Mouse (Mus musculus): ENCODE measurements around the gene Nipsnap3a.

Gene Nipsnap3a

DNA sequence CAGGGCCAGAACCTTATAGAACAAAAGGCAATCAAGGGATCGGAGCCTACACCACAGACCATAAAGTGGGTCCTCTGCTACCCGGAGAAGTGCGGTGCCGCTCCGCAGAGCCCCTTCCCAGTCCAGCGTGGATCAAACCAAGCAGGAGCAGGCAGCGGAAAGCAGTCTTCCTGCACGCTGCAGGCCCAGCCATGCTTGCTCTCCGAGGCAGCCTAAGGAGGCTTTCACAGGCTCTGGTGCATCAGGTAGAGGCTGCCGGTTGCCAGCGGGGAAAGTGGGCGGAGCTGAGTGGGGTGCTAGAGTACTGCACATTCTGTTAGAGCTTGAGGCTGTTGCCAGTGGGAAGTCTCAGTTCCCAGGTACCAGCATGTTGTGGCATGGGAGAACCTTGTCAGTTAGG is at the start of gene Nipsnap3a:
Gene Nipsnap3a, plus strand, starts transcription at position 25 of the 400 bp plus-strand sequence.
- no peak for DNase-seq (ENCODE audit: low spot score in 2 of 2)

DNA sequence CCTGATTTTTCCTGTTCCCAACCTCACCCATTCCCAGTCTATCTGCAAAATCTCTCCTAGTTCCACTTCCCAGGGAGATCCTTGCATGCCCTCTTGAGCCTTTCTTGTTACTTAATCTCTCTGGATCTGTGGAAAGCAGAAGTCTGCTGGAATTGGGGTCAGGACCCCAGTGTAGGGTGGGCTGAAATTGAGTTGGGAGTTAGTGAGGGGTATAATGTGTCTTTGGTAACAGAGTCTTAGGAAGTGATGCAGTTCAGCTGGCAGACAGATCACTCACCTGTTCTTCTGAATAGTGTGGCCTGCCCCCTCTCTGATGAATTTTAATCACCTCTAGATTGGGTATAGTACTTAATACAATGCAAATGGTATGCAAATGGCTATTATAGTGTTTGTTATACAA is 42.4 kb upstream of the Nipsnap3a start:
- DNase-seq (ENCODE audit: low spot score in 2 of 2), result no peak

DNA sequence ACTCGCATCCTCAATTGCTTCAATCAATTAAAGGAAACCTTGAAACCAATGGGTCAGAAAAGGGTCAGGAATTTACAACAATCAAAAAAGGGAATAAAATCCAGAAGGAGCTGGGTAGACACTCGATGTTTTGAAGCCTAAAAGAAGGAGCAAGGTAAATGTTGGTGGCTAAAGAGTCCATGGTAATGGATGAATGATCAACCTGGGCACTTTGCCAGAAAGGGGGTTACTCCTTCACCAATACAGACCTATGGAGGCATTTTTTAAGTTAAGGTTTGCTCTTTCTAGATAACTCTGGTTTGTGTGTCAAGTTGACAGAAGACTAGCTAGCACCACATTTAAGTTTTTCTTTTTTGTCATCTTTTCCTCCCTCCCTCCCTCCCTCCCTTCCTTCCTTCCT is 40.1 kb upstream of the Nipsnap3a start:
- no peak for DNase-seq (ENCODE audit: low spot score in 2 of 2)

DNA sequence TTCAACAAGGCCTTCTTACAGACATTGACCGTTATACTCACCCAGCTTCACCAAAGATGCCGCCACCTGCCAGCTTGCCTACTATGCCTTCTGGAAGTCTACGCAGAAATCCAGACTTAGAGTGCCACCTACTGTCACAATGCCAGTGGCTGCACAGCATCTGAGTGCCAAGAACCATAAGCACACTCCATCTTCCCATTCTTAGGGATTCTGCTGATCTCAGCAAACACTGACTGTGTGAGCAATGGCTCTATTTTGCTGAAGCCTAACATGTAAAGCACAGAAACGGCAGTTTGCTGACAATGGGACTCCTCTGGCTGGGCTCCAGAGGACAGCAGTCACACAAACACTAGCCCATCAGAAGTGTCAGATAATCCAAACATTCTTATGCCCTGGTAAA is 30.4 kb upstream of the Nipsnap3a start:
- peak; percentile 55 to 85 for DNase-seq (ENCODE audit: low spot score in 2 of 2)

DNA sequence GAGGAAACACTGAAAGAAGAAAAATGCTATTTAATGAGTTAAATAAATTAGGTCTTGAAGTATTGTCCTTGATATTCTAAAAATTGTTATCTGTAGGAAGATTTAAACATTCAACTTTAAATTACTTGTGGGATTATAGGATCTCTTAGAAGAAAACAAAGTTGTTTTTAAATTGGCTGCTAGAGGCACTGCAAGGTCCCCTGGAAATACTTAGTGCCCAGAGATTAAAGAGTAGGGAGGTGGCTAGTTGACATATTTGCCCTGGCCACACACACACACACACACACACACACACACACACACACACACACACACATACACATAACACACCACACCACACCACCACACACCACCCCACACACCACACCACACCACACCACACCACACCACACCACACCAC is 24.8 kb upstream of the Nipsnap3a start, which contains the start of gene Olfr270:
Gene Olfr270, plus strand, starts transcription at position 301 of the 400 bp plus-strand sequence.
- DNase-seq (ENCODE audit: low spot score in 2 of 2), result no peak

DNA sequence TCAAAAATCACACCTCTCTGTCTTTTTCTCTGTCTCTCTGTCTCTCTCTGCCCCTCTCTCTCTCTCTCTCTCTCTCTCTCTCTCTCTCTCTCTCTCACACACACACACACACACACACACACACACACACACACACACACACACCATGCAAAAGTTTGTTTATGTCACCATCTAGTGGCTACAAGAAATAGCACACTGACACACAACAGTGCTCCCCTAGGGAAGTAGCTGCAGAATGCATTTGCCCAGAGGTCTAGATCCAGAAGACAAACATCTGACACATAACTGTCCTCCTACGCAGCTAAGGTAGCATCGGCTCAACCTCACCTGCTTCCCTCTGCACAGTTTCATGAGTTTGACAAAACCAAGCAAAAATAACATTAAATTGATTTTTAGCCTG is 3.9 kb upstream of the Nipsnap3a start:
- DNase-seq (ENCODE audit: low spot score in 2 of 2), result peak in 1 of 2 experiments; percentile 17

DNA sequence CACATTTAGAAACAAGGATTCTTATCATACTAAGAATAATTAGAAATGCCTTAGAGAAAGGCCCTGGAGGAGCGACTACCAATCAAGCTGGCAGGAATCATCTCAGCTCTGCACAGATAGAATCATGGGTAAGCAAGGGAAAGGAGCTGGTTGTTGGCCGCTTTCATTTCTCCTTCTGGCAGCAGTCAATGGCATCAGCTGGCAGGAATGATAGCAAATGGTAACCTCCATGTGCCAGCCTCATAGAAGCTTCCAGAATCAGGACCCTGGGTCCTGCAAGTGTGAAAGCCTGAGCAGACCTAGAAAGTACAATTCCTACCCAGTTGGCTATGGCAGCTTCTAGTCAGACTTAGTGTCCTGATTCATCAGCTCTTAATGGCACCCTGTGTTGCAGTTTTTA is 2.8 kb upstream of the Nipsnap3a start:
- no peak for DNase-seq (ENCODE audit: low spot score in 2 of 2)

DNA sequence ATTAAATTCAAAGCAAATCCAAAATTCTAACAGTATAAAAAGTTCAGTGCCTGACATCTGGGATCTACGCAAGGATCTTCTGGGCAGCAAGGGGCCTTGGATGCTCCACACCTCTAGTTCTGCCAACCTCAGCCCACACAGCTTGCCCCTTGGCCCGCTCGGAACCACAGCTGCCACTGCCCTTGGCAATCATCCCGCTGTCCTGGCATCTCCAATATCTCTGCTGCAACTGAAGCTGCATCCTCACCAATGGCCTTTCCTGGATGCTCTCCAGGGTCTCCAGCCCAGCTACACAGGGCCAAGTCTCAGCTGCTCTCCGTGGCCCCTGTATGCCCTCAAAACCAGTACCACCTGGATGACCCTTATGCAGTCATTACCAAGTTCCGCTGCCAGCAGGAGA is 10.4 kb downstream of the Nipsnap3a start:
- no peak for DNase-seq (ENCODE audit: low spot score in 2 of 2)

DNA sequence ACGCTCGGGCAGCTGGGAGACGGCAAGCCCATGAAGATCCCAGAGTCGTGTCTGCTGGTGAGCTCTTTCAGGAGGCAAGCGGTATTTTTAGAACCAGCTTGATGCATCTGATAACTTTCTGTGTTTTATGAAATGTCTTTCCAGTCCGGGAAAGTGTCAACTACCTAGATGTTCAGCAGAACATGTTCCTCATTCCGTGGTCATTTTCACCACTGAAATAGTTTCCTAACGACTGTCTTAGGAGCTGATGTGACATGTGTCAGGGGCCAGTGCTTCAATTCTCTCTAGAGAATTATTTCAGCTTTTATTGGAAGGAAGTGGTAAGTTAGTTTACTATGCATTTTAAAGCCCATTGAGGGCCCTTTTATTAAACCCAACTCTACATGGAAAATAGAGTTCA is 11.1 kb downstream of the Nipsnap3a start:
- DNase-seq (ENCODE audit: low spot score in 2 of 2), result no peak

DNA sequence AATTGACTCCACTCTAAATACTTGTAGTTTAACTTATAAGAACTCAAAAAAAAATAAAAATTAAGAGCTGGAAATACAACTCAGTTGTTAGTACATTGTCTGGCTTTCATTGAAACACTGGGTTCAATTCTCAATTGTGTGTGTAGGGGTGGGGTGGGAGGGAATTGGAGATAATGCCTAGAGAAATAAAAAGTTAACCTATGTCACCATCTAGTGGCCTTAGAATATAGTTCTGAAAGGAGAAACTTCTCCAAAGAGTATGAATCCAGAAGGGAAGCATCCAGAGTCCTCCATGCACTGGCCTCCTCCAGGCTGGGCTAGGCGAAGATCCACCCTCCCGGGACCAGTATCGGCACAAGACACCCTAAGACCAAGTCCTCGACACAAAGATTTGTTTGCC is 20.1 kb downstream of the Nipsnap3a start:
- no peak for DNase-seq (ENCODE audit: low spot score in 2 of 2)

DNA sequence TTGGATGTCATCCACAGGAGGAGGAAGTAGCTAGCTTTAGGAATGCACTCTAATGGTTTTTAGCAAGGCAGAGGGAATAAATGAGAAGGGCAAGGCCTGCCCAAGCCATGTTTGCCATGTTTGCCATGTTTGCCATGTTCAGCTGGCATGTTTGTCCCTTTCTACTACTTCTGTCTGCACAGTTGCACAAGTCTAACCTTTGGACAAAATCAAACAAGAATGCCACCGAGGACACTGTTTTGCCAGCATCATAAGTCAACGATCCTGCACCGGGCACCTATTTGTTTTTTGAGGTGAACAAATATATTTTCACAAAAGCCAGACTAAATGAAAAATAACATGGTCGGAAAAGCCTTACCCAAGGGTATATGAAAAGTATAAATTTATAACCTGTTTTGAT is 20.8 kb downstream of the Nipsnap3a start:
- no peak for DNase-seq (ENCODE audit: low spot score in 2 of 2)

DNA sequence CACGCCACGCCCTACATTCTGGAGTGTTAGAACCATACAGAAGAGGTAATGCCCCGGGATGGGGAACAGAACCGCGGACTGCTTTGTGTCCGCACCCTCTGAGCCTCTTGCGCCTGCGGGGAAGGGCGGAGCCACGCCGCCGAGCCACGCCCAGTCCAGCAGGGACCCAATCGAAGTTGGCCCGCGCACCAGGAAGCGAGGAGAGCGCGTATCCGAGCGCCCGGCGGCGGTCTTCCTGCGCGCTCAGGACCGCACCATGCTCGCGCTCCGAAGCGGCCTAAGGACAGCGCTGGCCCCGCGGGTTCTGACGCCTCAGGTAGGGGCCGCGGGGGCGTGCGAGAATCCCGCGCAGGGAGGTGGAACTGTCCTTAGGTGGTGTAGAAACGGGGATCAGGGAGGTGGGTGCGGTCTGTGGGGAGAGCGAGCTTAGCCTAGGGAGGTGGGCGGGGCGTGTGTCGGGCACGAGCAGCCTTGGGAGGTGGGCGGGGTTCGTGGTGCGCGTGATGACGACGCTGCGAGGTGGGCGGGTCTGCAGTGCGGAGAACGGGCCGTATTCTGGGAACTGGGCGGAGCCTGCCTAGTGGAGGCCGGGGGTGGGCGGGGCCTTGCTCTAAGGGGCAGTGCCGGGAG is 22.8 kb downstream of the Nipsnap3a start, which contains the start of gene Nipsnap3b:
Gene Nipsnap3b, plus strand, starts transcription at position 149 of the 630 bp plus-strand sequence.
- DNase-seq (ENCODE audit: low spot score in 2 of 2), result peak; percentile 93 to 95

DNA sequence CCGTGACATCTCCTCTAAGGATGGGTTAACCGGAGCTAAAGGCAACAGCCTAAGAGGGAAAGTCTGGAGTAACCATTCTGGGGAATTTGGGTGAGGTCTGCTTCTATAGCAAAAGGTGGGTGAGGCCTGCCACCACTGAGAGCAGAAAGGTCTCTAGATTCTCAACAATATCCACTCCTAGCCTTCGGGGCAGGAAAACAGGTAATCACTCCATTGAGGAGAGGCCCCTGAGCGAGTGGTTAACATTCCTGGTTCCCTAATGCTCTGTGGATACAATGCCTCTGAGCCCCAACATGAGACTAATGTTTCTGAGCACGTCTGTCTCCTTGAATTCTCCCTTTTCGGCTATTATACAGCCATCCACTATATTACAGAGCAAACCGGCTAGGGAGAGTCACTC is 25.3 kb downstream of the Nipsnap3a start:
- DNase-seq (ENCODE audit: low spot score in 2 of 2), result no peak

DNA sequence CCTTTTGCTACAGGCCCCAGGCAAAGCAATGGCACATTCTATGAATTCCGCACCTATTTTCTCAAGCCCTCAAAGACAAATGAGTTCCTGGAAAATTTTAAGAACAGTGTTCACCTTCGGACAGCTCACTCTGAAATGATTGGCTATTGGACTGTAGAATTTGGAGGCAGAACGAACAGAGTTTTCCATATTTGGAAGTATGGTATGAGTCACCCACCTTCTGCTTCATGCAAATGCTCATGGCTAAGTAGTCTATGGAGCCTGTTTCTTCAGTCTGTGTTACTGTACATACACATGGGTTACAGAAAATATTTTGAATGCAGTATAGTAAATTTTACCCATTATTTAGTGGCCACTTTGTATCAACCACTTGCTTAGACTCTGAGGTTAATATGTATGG is 26.0 kb downstream of the Nipsnap3a start:
- no peak for DNase-seq (ENCODE audit: low spot score in 2 of 2)

DNA sequence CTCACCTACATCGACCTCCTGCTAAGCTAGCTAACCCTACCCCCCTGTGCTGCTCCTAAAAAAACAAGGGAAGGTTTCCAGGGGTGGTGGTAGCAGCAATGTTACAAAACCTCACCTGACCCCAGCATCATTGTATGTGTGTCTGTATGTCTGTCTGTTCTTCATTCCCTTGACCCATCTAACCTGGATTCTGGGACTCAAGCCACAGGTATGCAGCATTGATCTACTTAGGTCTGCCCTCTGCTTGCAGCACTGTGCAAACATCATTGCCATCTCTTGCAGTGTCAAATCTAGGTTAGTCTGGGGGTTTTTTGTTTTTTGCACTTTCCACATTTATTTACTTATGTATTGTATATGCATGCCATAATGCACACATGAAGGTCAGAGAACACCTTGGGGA is 29.3 kb downstream of the Nipsnap3a start:
- DNase-seq (ENCODE audit: low spot score in 2 of 2), result no peak

DNA sequence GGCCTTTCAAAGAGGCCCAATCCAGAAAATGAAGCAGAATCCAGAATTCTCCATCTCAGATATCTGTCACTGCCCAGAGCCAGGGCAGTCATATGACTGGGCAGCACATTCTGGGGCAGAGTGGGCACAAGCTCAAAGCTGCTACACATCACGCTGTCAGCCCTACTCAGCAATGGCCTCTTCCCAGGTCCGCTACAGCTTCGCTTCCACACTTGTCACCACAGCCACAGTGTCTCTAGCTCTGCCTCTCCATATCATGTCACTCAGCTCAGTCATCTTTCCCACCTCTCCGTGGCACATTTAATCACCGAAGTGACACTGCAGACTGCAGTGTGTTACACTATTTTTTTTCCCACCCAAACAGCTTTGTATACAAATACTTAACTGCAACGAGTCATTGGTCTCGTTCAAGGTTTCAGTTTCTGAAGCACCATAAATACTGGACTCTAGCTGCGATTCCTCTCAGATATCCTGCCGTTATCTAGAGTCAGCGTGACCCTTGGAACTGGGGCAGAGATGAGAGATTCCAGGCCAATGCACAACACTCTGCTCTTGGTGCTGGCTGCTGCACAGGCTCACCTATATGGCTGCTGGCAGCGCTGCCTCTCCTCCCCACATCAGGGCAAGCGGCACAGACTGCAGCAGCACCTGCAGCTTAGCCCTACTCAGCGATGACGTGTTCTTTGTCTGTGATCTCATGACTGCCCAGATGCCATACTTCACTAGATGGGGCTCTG is 34.3 kb downstream of the Nipsnap3a start:
- DNase-seq (ENCODE audit: low spot score in 2 of 2), result no peak

DNA sequence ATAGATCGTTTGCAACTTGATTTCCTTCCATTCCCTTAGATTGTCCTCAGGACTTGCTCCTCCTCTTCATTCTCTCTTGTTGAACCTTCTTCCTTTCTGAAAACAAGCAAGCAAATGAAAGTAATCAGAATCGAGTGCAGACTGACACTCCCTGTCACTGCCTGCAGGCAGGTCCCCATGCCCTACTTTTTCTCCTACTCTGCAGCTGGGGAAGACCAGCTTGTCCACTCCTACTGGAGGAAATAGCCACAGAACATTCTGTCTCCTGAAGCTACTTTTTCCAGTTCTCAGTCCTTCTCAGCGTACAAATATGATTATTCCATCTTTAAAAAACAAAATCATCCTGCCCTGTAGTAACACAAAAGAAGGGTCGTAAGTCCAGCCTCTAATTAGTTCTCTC is 35.3 kb downstream of the Nipsnap3a start:
- no peak for DNase-seq (ENCODE audit: low spot score in 2 of 2)

DNA sequence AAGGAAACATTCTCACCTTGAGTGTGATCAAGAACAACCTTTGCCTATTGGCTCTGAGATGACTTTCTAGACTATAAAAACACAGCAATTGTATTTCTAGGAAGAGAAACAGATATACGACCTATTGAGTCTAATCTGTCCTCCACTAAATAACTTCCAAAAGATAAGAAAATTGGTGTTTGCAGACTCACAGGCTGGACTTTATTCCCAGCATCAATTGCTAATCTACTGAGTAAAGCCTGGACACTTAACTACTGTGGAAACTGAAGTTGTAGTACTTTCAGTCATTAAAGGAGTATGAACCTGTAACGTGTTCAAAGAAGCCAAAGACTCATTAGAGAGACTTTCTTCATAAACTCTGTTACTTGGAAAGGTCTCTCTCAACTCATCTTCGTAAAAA is 38.7 kb downstream of the Nipsnap3a start:
- DNase-seq (ENCODE audit: low spot score in 2 of 2), result no peak

DNA sequence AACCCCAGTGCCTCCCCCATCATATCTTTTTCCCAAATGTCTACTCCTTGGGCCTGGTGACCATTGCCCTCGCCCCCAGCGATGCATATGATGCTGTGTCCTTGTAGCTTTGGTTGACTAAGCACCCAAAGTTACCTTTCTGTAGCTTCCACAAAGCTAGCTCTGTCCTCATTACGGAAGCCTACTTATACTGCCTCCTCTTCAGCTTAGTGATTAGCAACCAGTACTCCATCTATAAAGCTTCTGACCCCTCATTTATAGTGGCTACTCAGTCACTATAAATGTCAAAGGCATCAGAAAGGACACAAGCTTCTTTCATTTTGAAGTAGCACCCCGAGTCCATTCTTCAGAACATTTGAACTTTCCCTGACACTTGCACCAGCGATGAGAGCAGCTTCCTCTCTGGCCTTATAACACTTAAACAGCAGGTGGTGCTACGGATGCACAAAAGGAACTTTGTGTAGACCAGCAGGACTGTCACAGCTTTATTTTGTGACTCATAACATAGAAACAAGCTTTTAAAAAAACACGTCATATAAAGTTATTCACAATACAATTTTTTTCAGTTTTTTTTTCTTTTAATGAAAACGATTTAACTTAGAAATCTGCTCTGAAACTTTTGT is 41.4 kb downstream of the Nipsnap3a start:
- DNase-seq (ENCODE audit: low spot score in 2 of 2), result peak in 1 of 2 experiments; percentile 34

DNA sequence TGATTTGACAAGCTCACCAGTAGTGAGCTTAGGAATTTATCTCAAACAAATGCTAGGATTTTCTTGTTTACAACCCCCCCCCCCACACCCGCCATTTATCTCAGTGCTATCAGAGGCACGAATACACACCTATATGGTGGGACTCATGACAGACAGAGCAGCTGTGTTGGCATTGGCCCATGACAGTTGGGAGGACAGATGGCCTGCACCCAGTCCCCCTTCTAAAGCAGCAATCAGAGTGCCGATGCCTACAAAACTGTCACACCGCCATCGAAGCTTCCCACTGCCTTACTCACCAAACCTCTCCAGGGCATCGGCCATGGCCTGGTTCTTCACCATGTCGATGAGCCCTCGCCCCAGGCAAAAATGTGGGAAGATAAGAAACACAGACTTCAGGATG is 54.7 kb downstream of the Nipsnap3a start:
- no peak for DNase-seq (ENCODE audit: low spot score in 2 of 2)

DNA sequence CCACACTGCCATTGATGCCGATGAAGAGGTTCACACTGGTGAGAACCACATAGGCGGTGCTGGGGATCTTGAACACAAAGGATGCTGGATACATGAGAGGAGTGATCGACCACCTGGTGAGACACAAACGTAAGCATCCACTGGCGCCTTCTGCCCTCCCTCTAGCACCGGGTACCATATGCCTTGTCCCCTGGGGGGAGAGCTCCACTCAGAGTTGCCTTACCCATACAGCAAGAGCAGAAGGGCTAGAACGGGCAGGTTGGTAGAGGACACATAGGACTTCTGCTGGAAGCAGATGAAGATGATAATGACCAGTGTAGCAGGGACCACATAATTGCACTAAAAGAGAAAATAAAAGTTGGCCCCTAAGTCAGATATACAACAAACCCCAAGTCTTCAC is 56.7 kb downstream of the Nipsnap3a start:
- DNase-seq (ENCODE audit: low spot score in 2 of 2), result no peak

DNA sequence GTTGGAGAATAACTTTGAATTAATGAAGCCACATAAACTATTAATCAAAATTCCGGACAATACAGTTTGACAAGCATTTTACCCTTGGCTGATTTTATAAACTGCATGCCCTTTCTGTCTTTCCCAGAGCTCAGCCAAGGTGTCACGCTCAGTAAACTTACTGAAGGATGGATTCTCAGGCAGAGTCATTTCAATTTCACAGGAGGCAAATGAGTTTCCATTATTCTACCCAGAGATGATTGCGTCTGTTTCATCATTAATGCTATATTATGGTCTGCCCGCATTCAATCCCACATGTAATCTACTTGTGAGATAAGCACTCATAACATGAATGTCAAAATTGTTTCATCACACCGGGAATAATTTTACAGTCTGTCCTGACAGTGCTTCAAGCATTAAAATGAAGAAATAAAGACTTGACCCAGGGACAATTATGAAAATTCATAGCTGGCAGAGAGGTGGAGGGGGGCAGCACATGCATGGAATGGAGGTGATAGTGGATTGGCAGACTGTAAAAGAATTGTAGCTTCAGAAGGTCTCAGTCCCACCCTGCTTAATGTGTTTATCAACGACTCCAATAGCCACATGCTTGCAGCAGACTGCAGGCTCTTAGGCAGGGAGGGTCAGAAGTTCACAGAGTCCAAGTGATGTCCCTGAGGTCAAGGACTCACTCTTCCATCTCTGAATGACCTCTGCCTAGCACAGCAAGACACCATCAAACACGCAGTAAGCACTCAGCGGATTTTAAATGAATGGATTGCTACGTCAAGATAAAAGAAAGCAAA is 57.4 kb downstream of the Nipsnap3a start:
- DNase-seq (ENCODE audit: low spot score in 2 of 2), result no peak

Data from frontal cortex, postnatal 36 days (tissue).